Mouse (Mus musculus) layer of hippocampus, adult 2 months (tissue): ENCODE results near the gene Sdr9c7. TPM values are rescaled to one million over a fixed set of nuclear protein-coding genes. Genes with fewer than 3 reads are reported as not detected.
A peak's percentile ranks its signal among the peaks of the same experiment; 100 is the strongest.
"Not testable (repeated sequence)": the region's sequence is repeated elsewhere in the genome, so short reads cannot be mapped to it uniquely, and the experiment has no call there.

Experiments used
- DNase-seq, 2 experiments: peaks; one replicate each; pipeline ENCODE4 v3.0.0; 2022; ENCODE audit warnings: low spot score in 2 of 2
- H3K27ac ChIP-seq: fragments of 200-600 bp; 2 replicates; pipeline ENCODE4 v1.8.1; 2022
- H3K4me3 ChIP-seq: fragments of 200-600 bp; 2 replicates; pipeline ENCODE4 v1.8.1; 2022; ENCODE audit warnings: mild to moderate bottlenecking
- CTCF ChIP-seq: fragments of 200-600 bp; conservative IDR thresholded peaks from 2 replicates; pipeline ENCODE4 v1.8.1; 2022; ENCODE audit warnings: antibody characterized with exemption, mild to moderate bottlenecking, moderate library complexity
- long read RNA-seq, 2 experiments: library from polyadenylated mRNA; stranded (forward); transcript quantifications; one replicate each; pipeline ENCODE4 v2.0.0; 2021; ENCODE audit warnings: borderline mapping rate in 2 of 2
- total RNA-seq, 2 experiments: library from RNA; stranded (reverse); gene quantifications; 2 replicates each; pipeline ENCODE4 v1.2.3; 2021

Gene Sdr9c7
- total RNA-seq, result under 1 TPM in 1 of 2 experiments, not detected in 1; 0.12 TPM
- long read RNA-seq, experiment 1, result 0 reads
- long read RNA-seq, experiment 2, result 0 reads

- no peak within 1 kb of the TSS for H3K27ac ChIP-seq
- TF ChIP-seq CTCF, result no peak
- no peak for DNase-seq
- H3K4me3 ChIP-seq, result no peak within 1 kb of the TSS
These were observed at the start of gene Sdr9c7 for GRCm38 (mm10) chr10:127898218-127898617. TSS of gene Sdr9c7 (plus strand) at chr10:127898518.

- no peak for TF ChIP-seq CTCF
- Histone ChIP-seq H3K4me3 (no peak within 1 kb of the TSS), H3K27ac (no peak within 1 kb of the TSS)
- no peak for DNase-seq
These were observed 48.7 kb upstream of the Sdr9c7 start, which contains the start of gene Rdh19 for GRCm38 (mm10) chr10:127849628-127850027. TSS of gene Rdh19 (plus strand) at chr10:127849928.

GRCm38 (mm10) chr10:127856376-127856775, 41.9 kb upstream of the Sdr9c7 start:
- no peak overlapping the region for H3K27ac ChIP-seq
- DNase-seq, result peak; percentile 21 to 40
- H3K4me3 ChIP-seq, result no peak overlapping the region
- no peak for TF ChIP-seq CTCF

- no peak overlapping the region for H3K27ac ChIP-seq
- TF ChIP-seq CTCF, result no peak
- H3K4me3 ChIP-seq, result no peak overlapping the region
- no peak for DNase-seq
These were observed 33.4 kb upstream of the Sdr9c7 start for GRCm38 (mm10) chr10:127864931-127865330.

GRCm38 (mm10) chr10:127866232-127866631, 32.1 kb upstream of the Sdr9c7 start, which contains the start of gene Rdh16f2:
TSS of gene Rdh16f2 (plus strand) at chr10:127866474.
- DNase-seq, result no peak
- TF ChIP-seq CTCF, result no peak
- H3K27ac ChIP-seq, result no peak within 1 kb of the TSS
- no peak within 1 kb of the TSS for H3K4me3 ChIP-seq

GRCm38 (mm10) chr10:127872484-127872883, 25.8 kb upstream of the Sdr9c7 start:
- no peak for DNase-seq
- peak; percentile 70 for TF ChIP-seq CTCF
- no peak overlapping the region for H3K4me3 ChIP-seq
- no peak overlapping the region for H3K27ac ChIP-seq

- H3K27ac ChIP-seq, result no peak overlapping the region
- DNase-seq, result no peak
- no peak for TF ChIP-seq CTCF
- no peak overlapping the region for H3K4me3 ChIP-seq
These were observed 20.6 kb upstream of the Sdr9c7 start for GRCm38 (mm10) chr10:127877681-127878080.

- DNase-seq, result no peak
- TF ChIP-seq CTCF, result no peak
- Histone ChIP-seq H3K4me3 (no peak overlapping the region), H3K27ac (no peak overlapping the region)
These were observed 19.9 kb upstream of the Sdr9c7 start for GRCm38 (mm10) chr10:127878262-127879057.

GRCm38 (mm10) chr10:127879155-127879688, 19.1 kb upstream of the Sdr9c7 start:
- Histone ChIP-seq H3K4me3 (no peak overlapping the region), H3K27ac (no peak overlapping the region)
- no peak for TF ChIP-seq CTCF
- DNase-seq, result no peak

GRCm38 (mm10) chr10:127881041-127881440, 17.3 kb upstream of the Sdr9c7 start:
- DNase-seq, result no peak
- H3K4me3 ChIP-seq, result no peak overlapping the region
- TF ChIP-seq CTCF, result no peak
- H3K27ac ChIP-seq, result no peak overlapping the region

- TF ChIP-seq CTCF, result no peak
- H3K4me3 ChIP-seq, result no peak overlapping the region
- DNase-seq, result no peak
- H3K27ac ChIP-seq, result no peak overlapping the region
These were observed 11.8 kb upstream of the Sdr9c7 start for GRCm38 (mm10) chr10:127886551-127886950.

GRCm38 (mm10) chr10:127886971-127887370, 11.3 kb upstream of the Sdr9c7 start:
- DNase-seq, result no peak
- TF ChIP-seq CTCF, result no peak
- Histone ChIP-seq H3K27ac (no peak overlapping the region), H3K4me3 (no peak overlapping the region)

- H3K4me3 ChIP-seq, result no peak within 1 kb of the TSS
- no peak for DNase-seq
- no peak for TF ChIP-seq CTCF
- H3K27ac ChIP-seq, result no peak within 1 kb of the TSS
These were observed 9.7 kb upstream of the Sdr9c7 start, which contains the start of gene Rdh7 for GRCm38 (mm10) chr10:127888605-127889004. TSS of gene Rdh7 (minus strand) at chr10:127888817.

- no peak for TF ChIP-seq CTCF
- Histone ChIP-seq H3K27ac (no peak overlapping the region), H3K4me3 (no peak overlapping the region)
- no peak for DNase-seq
These were observed 6.8 kb upstream of the Sdr9c7 start for GRCm38 (mm10) chr10:127891481-127891880.

GRCm38 (mm10) chr10:127893163-127894022, 4.9 kb upstream of the Sdr9c7 start:
- H3K27ac ChIP-seq, DNase-seq, H3K4me3 ChIP-seq: not testable (repeated sequence)
